Mouse (Mus musculus): ENCODE results near the gene Bphl.

- TF ChIP-seq POLR2A (IDR thresholded peaks at IDR 0.05; ENCODE audit: borderline replicate concordance, extremely low read depth, insufficient read depth, insufficient read length, poor library complexity, severe bottlenecking): no peak
- TF ChIP-seq CTCF (IDR thresholded peaks at IDR 0.05; ENCODE audit: borderline replicate concordance, extremely low read depth, insufficient read depth, insufficient read length): no peak
Measured at GRCm38 (mm10) chr13:34081926-34082325, 44.5 kb downstream of the Bphl start.

All from brain, embryonic 14.5 days (tissue).